Mouse (Mus musculus): ENCODE results near the gene Arid1b. TPM values are rescaled to one million over a fixed set of nuclear protein-coding genes. Genes with fewer than 3 reads are reported as not detected.

Arid1b gene
- polyA plus RNA-seq, 1 experiment from 2014 or later: 7.2 TPM

- Histone ChIP-seq H3K27me3 (replicated peaks; ENCODE audit: insufficient read depth, low read length) (no peaks in the 10 kb centered on the region), H3K9ac (replicated peaks; ENCODE audit: low read depth) (no peak overlapping the region), H3K36me3 (ENCODE audit: insufficient read depth, low read length) (peaks cover 23% of the 10 kb centered on the region; the same call in 1 of the 2 replicates), H3K4me3 (ENCODE audit: low read depth, low read length) (no peak overlapping the region), H3K4me2 (replicated peaks; ENCODE audit: low read depth, low read length) (no peak overlapping the region), H3K4me1 (ENCODE audit: insufficient read depth, low read depth, low read length) (peaks cover 4% of the 10 kb centered on the region; the same call in 1 of the 2 replicates), H3K27ac (ENCODE audit: low read length) (no peak overlapping the region), H3K9me3 (ENCODE audit: low read length) (no peaks in the 10 kb centered on the region)
- TF ChIP-seq EP300 (IDR thresholded peaks at IDR 0.05): no peak
- TF ChIP-seq CTCF (IDR thresholded peaks at IDR 0.05): no peak
- WGBS: 88% methylated on average over 7 of the region's 7 CpGs
- ATAC-seq (no peak), DNase-seq (ENCODE audit: low spot score) (no peak)
Measured at GRCm38 (mm10) chr17:5326689-5327088, 332.6 kb downstream of the Arid1b start.

- peaks cover 30% of the 10 kb centered on the region; the same call in 1 of the 2 replicates for H3K36me3 ChIP-seq (ENCODE audit: insufficient read depth, low read length)
- no peak overlapping the region for H3K4me2 ChIP-seq (replicated peaks; ENCODE audit: low read depth, low read length)
- no peaks in the 10 kb centered on the region for H3K9me3 ChIP-seq (ENCODE audit: low read length)
- no peak overlapping the region for H3K9ac ChIP-seq (replicated peaks; ENCODE audit: low read depth)
- H3K27me3 ChIP-seq (replicated peaks; ENCODE audit: insufficient read depth, low read length): no peaks in the 10 kb centered on the region
- DNase-seq (ENCODE audit: low spot score) (no peak), ATAC-seq (no peak)
- no peak overlapping the region for H3K4me3 ChIP-seq (ENCODE audit: low read depth, low read length)
- H3K4me1 ChIP-seq (ENCODE audit: insufficient read depth, low read depth, low read length): peaks cover 4% of the 10 kb centered on the region; the same call in 1 of the 2 replicates
- TF ChIP-seq CTCF (IDR thresholded peaks at IDR 0.05) (no peak), EP300 (IDR thresholded peaks at IDR 0.05) (no peak)
- no peak overlapping the region for H3K27ac ChIP-seq (ENCODE audit: low read length)
- WGBS: 79% methylated on average over 12 of the region's 12 CpGs
Measured at GRCm38 (mm10) chr17:5327480-5328180, 333.5 kb downstream of the Arid1b start.

DNA sequence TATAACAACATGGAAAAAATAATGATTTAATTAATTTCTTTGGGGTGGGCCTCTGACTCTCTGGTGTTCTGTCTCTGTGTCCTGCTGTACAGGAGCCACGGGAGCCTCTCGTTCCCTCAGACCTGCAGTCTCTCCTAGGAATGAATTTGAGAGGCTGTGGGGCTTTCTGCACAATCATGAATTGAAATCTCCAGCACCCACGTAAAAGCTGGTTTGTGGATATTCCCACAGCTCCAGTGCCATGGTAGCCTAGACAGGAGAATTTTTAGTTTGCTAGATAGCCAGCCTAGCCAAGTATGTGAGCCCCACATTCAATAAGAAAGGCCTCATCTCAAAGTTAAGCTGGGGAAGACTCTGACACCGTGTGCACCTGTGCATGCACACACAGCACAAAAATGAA is 335.3 kb downstream of the Arid1b start:
- Histone ChIP-seq H3K4me1 (ENCODE audit: insufficient read depth, low read depth, low read length) (no peaks in the 10 kb centered on the region), H3K9ac (replicated peaks; ENCODE audit: low read depth) (no peak overlapping the region), H3K27ac (ENCODE audit: low read length) (no peak overlapping the region), H3K9me3 (ENCODE audit: low read length) (no peaks in the 10 kb centered on the region), H3K27me3 (replicated peaks; ENCODE audit: insufficient read depth, low read length) (no peaks in the 10 kb centered on the region), H3K4me2 (replicated peaks; ENCODE audit: low read depth, low read length) (no peak overlapping the region), H3K36me3 (ENCODE audit: insufficient read depth, low read length) (peaks cover 39% of the 10 kb centered on the region), H3K4me3 (ENCODE audit: low read depth, low read length) (no peak overlapping the region)
- TF ChIP-seq CTCF (IDR thresholded peaks at IDR 0.05) (no peak), EP300 (IDR thresholded peaks at IDR 0.05) (no peak)
- 90% methylated on average over 4 of the region's 4 CpGs for WGBS
- no peak for ATAC-seq
- no peak for DNase-seq (ENCODE audit: low spot score)

GRCm38 (mm10) chr17:5330063-5330462 is 335.9 kb downstream of the Arid1b start:
- DNase-seq (ENCODE audit: low spot score): no peak
- Histone ChIP-seq H3K36me3 (ENCODE audit: insufficient read depth, low read length) (peaks cover 41% of the 10 kb centered on the region), H3K27me3 (replicated peaks; ENCODE audit: insufficient read depth, low read length) (no peaks in the 10 kb centered on the region), H3K27ac (ENCODE audit: low read length) (no peak overlapping the region), H3K9ac (replicated peaks; ENCODE audit: low read depth) (no peak overlapping the region), H3K4me3 (ENCODE audit: low read depth, low read length) (no peak overlapping the region), H3K4me2 (replicated peaks; ENCODE audit: low read depth, low read length) (no peak overlapping the region), H3K4me1 (ENCODE audit: insufficient read depth, low read depth, low read length) (no peaks in the 10 kb centered on the region), H3K9me3 (ENCODE audit: low read length) (no peaks in the 10 kb centered on the region)
- 93% methylated on average over 6 of the region's 6 CpGs for WGBS
- no peak for ATAC-seq
- TF ChIP-seq CTCF (IDR thresholded peaks at IDR 0.05) (no peak), EP300 (IDR thresholded peaks at IDR 0.05) (no peak)

DNA sequence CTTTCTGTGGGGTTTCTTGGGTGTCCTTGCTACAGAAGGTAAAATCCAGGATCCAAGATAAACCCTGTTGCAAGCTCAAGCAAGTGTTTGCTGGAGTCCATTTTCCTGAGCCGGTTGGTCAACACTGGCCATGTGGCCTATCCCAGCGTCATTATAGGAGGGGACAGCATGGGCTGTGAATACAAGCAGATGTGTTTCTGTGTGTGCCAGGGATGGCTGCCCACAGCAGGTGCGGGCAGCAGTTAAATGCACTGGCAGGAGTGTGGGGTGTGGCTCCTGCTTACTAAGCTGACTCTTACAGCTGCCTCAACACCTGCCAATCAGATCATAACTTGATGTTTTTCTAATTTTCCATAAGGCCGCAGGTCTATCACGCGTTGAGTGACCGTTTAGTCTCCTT is 336.5 kb downstream of the Arid1b start:
- DNase-seq (ENCODE audit: low spot score): no peak
- Histone ChIP-seq H3K36me3 (ENCODE audit: insufficient read depth, low read length) (peaks cover 45% of the 10 kb centered on the region), H3K4me1 (ENCODE audit: insufficient read depth, low read depth, low read length) (no peaks in the 10 kb centered on the region), H3K9ac (replicated peaks; ENCODE audit: low read depth) (no peak overlapping the region), H3K27ac (ENCODE audit: low read length) (no peak overlapping the region), H3K27me3 (replicated peaks; ENCODE audit: insufficient read depth, low read length) (no peaks in the 10 kb centered on the region), H3K9me3 (ENCODE audit: low read length) (no peaks in the 10 kb centered on the region), H3K4me3 (ENCODE audit: low read depth, low read length) (no peak overlapping the region), H3K4me2 (replicated peaks; ENCODE audit: low read depth, low read length) (no peak overlapping the region)
- WGBS: 90% methylated on average over 7 of the region's 7 CpGs
- ATAC-seq: no peak
- TF ChIP-seq CTCF (IDR thresholded peaks at IDR 0.05) (no peak), EP300 (IDR thresholded peaks at IDR 0.05) (no peak)

- no peak overlapping the region for H3K9ac ChIP-seq (replicated peaks; ENCODE audit: low read depth)
- H3K9me3 ChIP-seq (ENCODE audit: low read length): no peaks in the 10 kb centered on the region
- no peaks in the 10 kb centered on the region for H3K4me1 ChIP-seq (ENCODE audit: insufficient read depth, low read depth, low read length)
- no peak overlapping the region for H3K27ac ChIP-seq (ENCODE audit: low read length)
- peak; percentile 26 for DNase-seq (ENCODE audit: low spot score)
- no peak for ATAC-seq
- H3K4me3 ChIP-seq (ENCODE audit: low read depth, low read length): no peak overlapping the region
- WGBS: 88% methylated on average over 1 of the region's 1 CpGs
- TF ChIP-seq EP300 (IDR thresholded peaks at IDR 0.05) (no peak), CTCF (IDR thresholded peaks at IDR 0.05) (peak; percentile 62)
- no peak overlapping the region for H3K4me2 ChIP-seq (replicated peaks; ENCODE audit: low read depth, low read length)
- peaks cover 50% of the 10 kb centered on the region for H3K36me3 ChIP-seq (ENCODE audit: insufficient read depth, low read length)
- no peaks in the 10 kb centered on the region for H3K27me3 ChIP-seq (replicated peaks; ENCODE audit: insufficient read depth, low read length)
Measured at GRCm38 (mm10) chr17:5331387-5331786, 337.3 kb downstream of the Arid1b start.

Measured in lung, postnatal 0 days (tissue).